Mouse (Mus musculus) kidney, adult 18-20 months (tissue): ENCODE data around the gene Apol8.

Experiments used
- DNase-seq: peaks from one replicate; pipeline ENCODE4 v3.0.0; 2021

Apol8 gene

DNA sequence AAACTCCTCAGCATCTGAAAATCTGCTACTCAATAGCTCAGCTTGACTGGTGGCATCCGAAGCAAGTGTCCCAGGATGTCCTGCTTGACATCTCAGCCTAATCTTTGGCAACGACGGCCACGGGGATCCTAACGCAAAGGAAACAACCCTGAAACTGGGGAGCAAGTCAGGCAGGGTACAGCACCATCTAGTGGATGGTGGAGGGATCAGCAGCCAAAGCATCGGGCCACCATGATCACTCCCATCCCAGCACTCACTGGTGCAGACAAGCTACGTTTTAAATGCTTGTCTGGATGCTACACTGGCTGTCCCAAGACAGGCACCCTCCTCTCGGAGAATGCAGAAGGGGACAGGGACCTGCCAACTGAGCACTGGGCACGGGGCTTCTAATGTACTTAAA is at the start of gene Apol8:
Gene Apol8, minus strand, starts transcription at position 156 of the 400 bp plus-strand sequence.
- peak; percentile 55 for DNase-seq

GRCm38 (mm10) chr15:77805657-77806056 is 48.9 kb upstream of the Apol8 start:
- no peak for DNase-seq

- DNase-seq: no peak
Observed at GRCm38 (mm10) chr15:77804949-77805348, 48.1 kb upstream of the Apol8 start.

DNA sequence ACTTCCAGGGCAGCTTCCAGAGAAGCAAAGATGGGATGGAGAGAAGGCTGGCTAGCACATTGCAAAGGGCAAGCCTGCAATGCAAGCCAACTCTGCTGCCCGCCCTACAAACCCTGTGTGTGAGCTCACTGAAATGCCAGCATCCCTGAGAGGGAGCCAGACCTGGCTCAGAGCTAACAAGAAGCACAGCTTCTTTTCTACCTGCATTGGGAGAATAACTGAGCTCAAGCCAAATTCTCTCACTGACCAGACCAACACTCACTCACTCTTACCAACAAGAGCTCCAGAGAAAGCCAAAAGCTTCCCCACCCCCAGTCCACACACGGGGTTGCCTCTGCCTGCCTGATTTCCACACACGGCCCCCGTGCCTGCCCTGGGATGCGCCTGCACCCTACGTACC is 47.7 kb upstream of the Apol8 start:
- no peak for DNase-seq

DNA sequence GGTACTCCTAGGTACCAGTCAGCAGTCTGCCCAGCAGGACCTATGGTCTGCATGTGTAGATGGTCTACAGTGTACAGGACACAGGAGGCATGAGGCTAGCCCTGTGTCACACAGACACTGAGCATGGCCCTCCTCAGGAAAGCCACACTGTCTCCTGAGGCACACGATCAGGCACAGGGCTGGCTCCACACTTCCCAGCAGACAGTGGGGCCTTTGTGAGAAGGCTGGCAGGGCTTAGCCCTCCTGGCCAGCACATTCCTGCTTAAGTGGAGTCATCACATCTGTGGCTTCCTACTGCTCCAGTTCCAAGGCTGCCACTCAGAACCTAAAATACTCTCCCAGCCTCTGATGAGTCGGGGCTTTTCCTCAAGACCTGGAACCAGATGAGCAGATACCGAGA is 46.9 kb upstream of the Apol8 start:
- DNase-seq: no peak

DNA sequence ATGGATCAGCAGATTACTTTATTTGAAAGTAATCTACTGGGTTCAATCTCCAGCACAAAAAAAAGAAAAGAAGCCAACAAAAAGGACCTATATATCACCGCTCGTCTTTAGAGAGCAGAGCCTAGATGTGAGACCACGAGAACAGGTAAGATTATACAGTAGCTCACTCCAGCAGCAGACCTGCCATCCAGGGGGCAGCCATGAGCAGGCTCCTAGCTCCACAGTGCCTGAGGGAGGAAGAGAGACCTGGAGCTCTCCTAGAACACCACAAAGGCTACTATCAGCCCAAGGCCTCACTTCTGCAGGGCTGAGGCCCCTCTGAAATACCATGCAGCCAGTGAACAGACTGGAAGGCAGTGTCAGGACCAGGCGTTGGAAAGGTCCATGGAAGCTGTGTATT is 46.2 kb upstream of the Apol8 start:
- DNase-seq: no peak

GRCm38 (mm10) chr15:77801188-77801587 is 44.4 kb upstream of the Apol8 start:
- no peak for DNase-seq

- peak; percentile 62 for DNase-seq
Observed at GRCm38 (mm10) chr15:77800511-77800910, 43.7 kb upstream of the Apol8 start.

DNA sequence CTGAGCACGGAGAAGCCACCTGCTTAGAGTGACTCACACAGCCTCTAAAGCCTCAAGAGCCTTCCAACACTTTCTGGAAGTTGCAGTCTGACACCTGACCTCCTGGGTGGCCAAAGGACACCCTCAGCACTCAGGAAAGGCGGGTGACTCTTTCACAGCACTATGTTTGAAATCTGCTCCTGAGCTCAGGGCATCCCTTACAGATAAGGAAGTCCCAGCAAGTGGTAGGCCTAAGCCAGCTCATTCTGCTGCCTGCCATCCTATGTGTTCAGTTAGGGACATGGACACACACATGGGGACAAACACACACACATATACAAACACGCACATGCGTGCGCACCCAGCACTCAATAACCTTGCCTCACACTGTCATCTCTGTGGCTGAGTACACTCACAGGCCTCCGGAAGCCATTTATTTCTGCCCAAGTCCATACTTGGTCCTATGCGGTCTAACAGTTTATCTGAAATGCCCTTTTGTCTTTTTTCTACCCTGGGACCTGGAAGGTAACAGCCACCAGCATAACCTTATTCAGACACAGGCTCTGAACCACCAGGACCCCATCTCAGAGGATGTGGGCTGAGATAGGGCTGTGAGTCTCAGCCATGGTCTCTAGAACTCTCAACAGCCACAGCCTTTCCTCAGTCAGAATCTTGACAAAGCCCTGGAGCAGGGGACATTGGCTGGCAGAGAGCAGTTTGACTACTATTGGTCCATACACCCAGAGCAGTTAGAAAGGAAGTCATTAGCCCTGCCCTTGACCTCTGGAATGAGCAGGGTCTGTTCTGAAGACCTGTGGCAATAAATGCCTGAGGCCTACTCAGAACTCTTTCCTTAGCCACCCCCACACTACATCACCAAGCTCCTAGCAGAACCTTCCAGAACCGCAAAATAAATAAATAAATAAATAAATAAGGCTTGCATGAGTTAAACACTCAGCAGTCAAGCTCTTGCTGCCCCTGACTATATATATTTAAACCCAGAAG is 43.0 kb upstream of the Apol8 start:
- no peak for DNase-seq

- peak; percentile 69 for DNase-seq
Observed at GRCm38 (mm10) chr15:77798664-77799490, 42.1 kb upstream of the Apol8 start.

GRCm38 (mm10) chr15:77797609-77798411 is 41.0 kb upstream of the Apol8 start:
- peak; percentile 54 for DNase-seq

DNA sequence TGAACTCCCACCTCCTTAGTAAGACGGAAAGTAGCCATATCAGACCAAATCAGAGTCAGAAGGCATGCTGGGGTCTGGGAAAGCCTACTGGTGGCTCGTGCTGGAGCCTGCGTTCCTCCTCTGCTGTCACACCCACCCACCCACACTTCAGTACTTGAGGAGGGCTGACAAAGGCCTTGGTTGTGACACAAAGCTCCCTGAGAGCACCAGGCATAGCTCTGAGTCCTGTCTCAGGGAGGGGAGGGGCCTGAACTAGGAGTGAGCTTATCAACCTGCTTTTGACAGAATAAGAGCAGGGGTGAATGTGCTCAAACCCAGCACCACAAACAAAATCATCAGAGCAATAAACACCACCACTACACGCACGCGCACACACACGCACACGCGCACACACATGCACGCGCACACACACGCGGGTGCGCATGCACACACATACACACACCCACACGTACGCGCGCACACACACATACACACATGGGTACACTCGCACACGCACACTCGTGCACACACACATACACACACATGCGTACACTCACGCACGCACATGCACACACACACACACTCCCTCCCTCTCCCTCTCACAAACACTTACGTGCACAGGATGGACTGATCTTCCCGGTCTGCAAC is 39.7 kb upstream of the Apol8 start:
- DNase-seq: no peak

- DNase-seq: no peak
Observed at GRCm38 (mm10) chr15:77794908-77795356, 38.1 kb upstream of the Apol8 start.

DNA sequence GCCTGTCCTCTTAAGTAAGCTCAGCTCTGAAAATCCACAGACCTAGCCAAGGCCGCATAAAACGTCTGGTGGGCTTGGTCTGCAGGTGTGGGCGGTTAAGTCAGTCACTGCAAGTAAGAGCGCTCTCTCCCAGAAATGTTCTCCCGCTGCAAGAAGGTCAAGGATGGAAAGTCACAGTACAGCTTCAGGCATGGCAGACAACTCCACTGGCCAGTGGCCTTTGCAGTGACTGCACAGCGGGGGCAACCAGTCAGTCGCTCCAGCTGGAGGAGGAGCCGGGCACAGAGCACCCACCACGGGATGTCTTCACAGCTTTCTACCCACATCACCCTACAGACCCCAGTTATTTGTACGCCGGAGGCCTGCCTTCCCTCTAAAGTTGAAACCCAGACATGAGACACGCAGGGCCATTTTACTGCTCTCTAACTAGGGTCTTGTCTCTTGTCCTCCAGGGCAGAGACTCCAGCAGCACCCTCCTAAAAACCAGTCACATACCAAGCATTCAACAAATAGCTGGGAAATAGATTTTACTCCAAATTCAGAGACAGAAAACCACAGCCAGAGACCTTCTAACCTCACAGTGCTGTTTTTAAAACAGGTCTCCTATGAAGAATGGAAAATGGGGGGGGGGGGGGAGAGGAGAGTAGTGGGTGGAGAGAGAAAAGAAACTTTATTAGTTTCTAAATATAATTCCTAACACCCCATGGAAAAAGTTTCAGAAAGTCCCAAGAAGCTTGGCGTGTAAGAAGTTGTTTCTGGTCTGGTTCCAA is 37.5 kb upstream of the Apol8 start:
- DNase-seq: no peak

DNA sequence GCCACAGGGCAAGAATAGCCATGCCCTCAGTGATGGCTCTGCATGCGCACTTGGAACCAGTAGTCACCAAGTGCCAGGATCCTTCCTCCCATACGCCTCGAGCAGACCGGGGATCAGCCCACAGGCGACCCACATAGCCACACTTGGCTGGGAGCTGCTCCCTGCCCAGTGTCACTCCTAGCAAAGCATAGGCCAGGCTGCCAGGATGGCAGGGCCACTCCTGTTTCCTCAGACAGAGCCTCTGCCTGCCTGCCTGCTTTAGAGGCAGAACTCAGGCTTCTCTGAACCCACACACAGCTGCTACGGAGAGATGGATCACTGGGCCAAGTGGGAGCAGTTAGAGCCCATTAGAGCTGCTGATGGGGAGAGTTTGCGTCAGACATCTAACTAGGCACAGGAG is 36.8 kb upstream of the Apol8 start:
- no peak for DNase-seq

DNA sequence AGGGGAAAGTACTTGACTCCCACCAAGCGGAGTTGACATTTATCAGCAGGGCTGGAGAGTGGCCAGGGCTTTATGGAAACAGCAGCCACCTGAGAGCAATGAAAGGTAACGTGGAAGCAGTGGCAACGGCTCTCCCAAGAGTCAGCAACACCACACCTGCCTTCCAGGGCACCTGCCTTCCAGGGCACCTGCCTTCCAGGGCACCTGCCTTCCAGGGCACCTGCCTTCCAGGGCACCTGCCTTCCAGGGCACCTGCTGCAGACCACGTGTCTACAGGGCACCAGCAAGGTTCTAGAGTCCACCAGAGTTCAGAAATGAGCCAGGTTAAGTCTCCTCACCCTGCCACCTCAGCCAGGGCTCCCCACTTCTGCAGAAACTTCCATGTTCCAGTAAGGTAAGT is 36.3 kb upstream of the Apol8 start:
- DNase-seq: peak; percentile 29

GRCm38 (mm10) chr15:77792056-77792455 is 35.3 kb upstream of the Apol8 start:
- DNase-seq: no peak

- DNase-seq: no peak
Observed at GRCm38 (mm10) chr15:77790656-77791405, 34.0 kb upstream of the Apol8 start.

DNA sequence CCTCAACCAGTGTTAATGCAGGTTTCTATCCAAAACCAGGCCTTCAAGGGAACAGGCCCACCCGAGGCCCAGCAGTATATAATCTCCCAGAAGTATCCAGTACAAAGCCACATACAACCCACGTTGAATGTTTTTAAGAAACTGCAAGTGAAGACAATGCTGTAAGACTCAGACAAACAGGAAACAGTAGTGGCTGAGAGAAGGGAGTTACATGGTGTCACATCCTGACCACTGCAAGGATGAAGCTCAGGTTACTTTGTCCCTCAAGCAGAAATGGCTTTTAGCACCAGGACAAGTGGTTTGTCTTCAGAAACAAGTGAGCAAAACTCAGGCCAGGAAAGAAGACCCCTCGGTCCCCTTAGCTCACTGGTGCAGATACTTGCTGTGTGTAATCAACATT is 32.4 kb upstream of the Apol8 start:
- no peak for DNase-seq

- DNase-seq: no peak
Observed at GRCm38 (mm10) chr15:77788356-77788755, 31.6 kb upstream of the Apol8 start.

GRCm38 (mm10) chr15:77785807-77786206 is 29.0 kb upstream of the Apol8 start:
- no peak for DNase-seq
